Mouse (Mus musculus) erythroblast, embryonic 14.5 days (primary cell): ENCODE data around the gene Slc47a1.

ENCODE experiments used
- GATA1 ChIP-seq: IDR thresholded peaks from 2 replicates; pipeline ENCODE4 v1.6.1; 2012; ENCODE audit warnings: low read length, inconsistent platforms, mixed read lengths
- TAL1 ChIP-seq: IDR thresholded peaks from 3 replicates; pipeline ENCODE4 v1.6.1; 2012; ENCODE audit warnings: low read length, inconsistent platforms, mixed read lengths

- no peak for TF ChIP-seq TAL1
- no peak for TF ChIP-seq GATA1
Observed at GRCm38 (mm10) chr11:61366517-61367273, 11.4 kb downstream of the Slc47a1 start.
